Mouse (Mus musculus) retina, embryonic 14.5 days (tissue): ENCODE data around the gene Zfp541.

Experiments used
- DNase-seq: peaks from one replicate; pipeline ENCODE4 v3.0.0-alpha.2; 2015; ENCODE audit warnings: low spot score

Gene Zfp541

DNA sequence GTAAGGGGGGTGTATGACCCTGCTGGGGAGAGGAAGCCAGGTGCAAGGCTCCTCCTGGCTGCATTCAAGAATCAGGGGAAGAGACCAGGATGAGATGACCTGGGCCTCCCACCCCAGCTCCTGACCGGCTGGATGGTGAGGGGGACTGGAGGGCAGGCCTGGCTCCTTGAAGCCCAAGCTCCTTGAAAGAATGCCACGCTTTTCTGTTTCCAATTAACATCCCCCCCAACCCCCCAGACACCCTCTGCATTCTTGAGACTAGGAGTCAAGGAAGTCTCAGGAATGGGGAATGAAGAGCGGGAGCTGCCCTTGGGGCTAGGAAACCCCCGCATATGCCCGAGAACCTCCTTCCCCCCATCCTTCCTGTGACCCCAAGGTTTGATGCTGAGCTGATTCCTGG is 17.1 kb upstream of the Zfp541 start:
- DNase-seq, result no peak

DNA sequence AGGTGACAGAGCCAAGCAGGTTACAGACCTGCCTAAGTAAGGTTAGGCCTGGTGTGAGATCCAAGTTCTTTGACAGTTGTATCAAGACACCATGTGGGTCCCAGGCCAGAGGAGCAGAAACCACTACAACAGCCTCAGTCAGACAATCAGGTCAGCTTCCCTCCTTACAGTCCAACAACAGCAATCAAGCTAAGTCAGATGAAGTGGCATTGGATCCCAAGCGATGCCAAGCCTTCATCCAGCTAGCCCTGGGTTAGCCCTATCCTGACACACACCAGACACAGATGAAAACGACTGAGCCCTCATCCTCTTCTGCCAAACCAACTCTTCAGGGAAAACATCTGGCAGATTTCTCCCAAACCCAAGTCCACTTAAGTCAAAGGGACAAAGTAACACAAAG is 16.1 kb upstream of the Zfp541 start:
- no peak for DNase-seq

DNA sequence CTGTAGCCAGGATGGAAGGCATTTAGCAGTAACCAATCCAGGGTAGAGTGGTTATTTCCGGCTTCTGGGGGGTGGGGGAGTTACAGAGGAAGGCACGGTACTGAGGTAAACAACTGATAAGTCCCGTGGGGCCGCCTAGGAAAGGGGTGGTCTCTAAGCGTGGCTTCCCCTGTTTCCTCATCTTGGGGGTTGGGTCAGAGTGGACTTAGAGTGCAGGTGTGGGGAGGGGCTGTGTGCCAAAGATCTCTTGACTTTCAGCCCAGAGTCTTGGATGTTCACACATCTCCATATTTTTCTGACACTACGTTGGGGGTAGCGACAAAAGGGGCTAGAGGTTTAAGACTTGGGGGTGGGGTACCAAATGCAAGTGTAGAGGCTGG is 15.5 kb upstream of the Zfp541 start:
- DNase-seq, result no peak

DNA sequence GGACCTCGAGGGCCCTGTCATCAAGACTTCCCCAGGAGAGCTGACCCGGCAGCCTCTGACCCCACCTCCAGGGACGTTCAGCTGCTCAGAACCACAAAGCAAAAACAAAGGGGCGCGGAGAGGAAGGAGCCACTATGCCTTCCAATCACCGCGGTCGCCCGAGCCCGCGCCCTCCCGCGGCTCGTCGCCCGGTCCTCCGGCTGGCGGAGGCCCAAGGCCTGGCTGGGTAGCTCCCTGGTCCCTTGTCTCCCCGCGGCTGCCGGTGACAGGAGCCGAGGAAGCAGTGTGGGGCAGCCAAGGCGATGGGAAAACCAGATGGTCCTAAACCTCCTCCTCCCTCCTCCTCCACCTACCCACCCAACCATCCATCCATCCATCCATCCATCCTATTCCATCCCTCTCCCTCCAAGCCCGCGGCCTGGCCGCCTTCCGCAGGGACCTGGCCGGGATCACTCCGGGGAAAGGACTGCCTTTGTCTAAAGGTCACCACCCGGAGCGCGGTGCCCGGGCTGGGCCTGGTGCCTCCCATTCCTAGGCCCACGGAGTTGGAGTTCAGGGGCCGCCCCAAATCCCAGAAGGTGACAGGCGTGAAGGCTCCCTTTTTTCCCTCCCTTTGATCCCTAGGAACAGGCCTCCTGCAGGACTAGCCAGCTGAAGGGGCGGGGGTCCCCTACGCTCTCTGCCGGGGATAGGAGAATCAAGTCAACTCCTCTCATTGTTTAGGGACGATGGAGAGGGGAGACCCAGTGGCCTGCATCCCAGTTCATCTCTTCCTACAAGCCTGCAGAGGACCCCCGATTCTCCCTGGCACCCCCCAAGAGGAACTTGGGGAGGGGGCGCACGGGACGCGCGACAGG is 14.9 kb upstream of the Zfp541 start:
- peak; percentile 62 for DNase-seq

DNA sequence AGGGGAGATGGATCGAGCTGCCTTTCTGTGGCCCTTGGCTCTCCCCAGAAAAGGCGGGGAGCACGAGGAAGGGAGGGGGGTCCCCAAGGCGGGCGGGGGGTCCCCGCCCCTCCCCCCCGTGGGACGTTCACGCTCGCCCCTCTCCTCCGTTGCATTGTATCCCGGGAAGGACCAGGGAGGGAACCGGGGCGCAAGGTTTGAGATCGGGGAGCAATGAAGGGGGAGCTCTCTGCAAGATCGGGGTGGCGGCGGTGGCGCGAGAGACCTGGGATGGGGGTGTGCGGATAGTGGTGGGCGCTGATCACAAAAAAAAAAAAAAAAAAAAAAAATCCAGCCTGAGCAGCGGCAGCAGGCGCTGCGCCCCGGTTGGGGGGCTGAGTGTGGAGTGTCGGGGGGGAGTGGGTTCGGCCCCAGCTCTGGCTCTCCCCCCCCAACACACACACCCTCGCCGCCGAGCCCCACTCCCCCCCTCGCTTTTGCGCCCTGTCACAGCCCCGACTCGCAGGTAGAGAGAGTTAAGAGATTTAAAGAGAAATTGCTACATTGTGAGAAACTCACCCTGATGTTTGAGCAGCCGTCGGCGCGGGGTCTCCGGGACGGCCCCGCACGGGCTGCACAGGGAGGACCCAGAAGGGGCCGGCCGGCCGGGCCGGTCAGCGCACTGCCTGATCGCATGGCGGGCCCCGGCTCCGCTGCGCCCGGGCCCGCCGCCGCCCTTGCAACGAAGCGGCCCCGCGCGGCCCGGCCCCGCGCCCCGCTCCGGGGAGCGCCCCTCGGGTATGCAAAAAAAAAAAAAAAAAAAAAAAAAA is 14.1 kb upstream of the Zfp541 start, which contains the start of gene Bicra:
Gene Bicra (minus strand): TSS at position 584 of the 809 bp plus-strand sequence.
- DNase-seq, result peak; percentile 90

DNA sequence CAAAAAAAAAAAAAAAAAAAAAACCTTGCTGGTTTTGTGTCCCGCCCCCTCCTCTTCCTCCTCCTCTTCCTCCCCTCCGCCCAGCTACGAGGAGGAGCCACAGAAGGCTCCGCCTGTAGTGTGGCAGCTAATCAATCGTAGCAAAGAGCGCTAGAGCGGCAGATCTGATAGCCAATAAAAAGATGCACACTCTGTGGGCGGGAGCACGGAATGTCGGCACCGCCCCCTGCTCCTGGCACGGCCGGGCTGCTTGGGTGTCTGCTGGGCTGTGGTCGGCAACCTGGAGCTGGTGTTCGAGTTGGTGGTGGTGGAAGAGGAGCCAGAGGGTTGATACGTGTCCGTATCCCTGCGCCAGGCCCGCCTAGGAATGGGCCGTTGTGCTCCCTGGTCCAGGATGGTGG is 13.4 kb upstream of the Zfp541 start:
- DNase-seq, result peak; percentile 99

DNA sequence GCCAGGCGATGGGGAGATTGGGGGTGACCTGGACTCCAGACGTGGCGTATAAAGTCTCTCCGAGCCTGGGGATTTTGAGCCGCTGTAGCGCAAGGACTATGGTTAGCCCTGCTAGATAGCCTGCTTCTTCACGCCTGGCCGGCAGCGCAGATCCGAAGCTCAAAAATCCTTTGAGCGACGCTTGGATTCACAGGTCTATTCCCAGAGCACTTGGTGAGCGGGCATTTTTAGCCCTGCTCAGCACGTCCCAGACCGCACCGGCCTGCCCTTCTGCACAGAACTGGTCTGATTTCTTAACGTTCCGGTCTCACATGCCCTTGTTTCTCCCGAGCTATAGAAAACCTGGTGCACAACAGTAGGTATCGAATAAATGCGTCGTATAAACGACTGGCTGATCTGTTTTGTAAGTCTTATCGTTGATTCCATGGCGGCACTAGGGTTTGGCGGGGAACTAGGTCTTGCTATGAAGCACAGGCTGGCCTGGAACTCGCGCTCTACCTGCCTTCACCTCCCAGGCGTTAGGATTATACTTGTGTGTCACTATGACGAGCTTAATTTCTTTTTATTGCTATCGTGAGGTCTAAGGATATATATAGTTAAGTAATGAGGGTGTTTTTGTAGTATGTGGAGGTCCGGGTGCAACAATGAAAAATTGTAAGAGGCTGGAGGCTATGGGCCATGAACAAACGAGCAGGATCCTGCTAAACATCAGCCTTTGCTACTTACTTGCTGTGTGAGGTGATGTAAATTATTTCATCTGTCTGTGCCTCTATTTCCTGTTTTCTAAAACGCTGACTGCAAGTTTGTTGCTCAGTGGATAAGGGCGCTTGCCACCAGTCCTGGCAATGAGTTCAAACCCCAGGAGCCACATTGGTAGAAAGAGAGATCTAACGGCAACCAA is 12.7 kb upstream of the Zfp541 start:
- DNase-seq, result peak; percentile 43

DNA sequence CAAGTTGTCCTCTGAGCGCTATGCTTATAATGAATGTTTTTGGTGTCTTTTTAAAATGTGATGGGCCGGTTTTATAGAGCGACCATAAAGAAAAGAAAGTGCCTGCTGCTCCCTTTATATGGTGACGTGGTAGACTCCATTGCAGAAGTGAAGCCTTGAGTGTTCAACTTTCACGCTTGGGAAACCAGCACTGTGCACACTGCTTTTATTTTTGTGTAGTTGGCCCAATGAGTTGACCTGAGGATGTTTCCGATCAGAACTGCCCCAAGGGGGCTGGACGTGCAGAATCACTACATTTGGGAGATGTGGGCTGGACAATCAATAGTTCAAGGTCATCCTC is 12.1 kb upstream of the Zfp541 start:
- no peak for DNase-seq

DNA sequence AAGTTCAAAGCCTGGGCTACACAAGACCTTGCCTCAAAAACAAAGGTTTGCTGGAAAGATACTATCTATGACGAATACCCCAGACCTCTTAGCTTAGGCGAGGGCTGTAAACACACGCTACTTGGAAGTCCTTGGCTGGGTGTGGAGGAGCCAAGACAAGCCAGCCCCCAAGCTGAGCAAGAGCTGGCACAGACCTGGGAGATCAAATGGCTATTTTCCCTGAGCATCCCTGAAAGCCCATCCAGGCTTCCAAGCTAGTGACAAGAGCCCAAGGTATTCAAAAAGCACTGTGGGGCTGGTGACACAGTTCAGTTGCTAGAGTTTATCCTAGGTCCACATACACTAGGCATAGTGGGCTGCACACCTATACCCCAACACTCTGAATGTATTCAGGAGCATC is 11.0 kb upstream of the Zfp541 start:
- no peak for DNase-seq

DNA sequence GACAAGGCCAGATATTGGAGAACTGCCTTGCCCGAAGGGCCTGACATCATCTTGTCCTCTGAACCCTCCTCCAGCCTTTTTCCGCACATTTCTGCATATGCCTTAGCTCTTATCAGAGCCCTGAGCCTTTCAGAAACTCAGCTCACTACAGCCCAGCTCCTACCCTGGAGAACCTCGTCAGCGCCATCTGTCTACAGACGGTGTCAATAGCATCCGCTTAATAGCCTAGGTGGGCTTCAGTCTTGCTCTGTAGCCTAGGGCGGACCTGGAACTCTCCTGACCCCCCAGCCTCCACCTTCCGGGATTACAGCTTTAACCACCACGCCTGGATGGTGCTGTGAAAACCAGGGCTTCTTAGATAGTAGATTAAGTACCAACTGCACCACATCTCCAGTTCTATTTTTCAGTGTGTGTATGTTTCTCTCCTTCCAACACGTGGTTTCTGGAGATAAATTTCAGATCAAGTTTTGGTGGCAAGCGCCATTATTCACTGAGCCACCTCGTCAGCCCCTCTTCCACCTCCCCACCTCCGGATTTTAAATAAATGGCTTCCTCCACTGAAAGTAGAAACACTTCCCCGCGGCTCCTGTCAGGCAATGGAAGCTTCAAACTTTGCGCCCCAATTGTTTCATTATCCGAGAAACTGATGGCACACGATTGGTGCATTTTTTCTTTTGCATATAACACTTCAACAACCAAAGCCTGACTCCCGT is 9.6 kb upstream of the Zfp541 start:
- peak; percentile 86 for DNase-seq

DNA sequence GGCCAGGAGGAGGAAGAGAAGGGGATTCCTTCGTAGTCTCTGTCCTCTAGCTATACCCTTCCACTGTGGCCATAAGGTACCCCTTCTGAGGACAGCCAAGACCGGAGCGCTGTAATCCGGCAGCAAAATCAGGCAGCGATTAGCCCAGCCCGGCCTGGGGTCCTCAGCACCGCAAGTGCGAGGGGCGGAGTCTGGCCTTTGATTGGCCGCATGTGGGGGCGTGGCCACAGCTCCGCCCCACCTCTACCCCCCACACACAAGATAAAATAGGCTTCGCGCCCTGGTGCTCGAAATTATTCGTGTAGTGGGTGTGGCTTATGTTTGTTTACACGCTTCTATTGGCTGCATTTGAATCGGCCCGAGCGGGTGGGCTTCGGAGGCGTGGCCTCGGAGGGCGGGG is 8.9 kb upstream of the Zfp541 start:
- DNase-seq, result peak; percentile 99

DNA sequence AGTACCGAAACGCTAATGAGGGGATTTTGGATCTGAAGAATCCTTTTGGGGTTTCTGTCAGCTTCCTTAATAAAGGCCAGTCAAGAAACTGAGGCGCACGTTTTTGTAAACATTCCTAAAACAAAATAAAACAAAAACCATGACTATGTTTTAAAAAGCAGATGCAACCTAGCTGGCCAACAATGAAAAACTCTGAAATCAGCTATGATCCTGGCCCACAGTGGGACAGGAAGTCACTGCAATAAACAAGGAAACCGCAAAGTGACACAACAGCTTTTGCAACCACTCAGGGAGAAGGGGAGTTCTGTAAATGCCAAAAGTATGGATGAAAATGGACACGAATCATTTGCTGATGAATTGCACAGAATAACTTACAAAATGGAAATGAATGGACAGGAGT is 8.5 kb upstream of the Zfp541 start:
- no peak for DNase-seq

DNA sequence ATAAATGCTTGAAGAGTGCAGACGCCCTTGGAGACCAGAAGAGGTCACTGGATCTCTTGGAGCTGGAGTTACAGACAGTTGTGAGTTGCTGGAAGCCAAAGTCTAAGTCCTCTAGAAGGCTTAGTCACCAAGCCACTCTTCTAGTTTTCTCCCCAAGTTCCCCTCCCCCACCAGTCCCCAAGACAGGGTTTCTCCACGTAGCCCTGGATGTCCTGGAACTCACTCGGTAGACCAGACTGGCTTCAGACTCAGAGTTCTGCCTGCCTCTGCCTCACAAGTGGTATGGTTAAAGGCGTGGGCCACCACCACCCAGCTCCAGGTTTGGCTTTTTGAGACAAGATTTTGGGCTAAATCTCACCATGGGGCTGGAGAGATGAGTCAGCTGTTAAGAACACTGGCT is 6.6 kb upstream of the Zfp541 start:
- DNase-seq, result no peak

DNA sequence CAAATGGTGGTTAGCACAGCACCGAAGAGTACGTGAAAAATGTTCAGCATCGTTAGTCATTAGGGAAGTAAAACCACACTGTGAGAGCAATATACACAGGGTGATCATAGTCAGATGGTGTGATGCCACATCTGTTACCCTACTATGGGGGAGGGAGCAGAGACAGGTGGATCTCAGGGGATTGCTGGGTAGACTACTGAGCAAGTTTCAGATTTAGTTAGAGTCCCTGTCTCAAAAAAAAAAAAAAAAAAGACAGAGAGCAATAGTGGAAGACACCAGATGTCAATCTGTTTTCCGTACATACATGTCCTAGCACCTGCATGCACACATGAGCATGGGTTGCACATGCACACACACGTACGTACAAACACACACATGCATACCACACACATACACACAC is 5.9 kb upstream of the Zfp541 start:
- DNase-seq, result no peak

DNA sequence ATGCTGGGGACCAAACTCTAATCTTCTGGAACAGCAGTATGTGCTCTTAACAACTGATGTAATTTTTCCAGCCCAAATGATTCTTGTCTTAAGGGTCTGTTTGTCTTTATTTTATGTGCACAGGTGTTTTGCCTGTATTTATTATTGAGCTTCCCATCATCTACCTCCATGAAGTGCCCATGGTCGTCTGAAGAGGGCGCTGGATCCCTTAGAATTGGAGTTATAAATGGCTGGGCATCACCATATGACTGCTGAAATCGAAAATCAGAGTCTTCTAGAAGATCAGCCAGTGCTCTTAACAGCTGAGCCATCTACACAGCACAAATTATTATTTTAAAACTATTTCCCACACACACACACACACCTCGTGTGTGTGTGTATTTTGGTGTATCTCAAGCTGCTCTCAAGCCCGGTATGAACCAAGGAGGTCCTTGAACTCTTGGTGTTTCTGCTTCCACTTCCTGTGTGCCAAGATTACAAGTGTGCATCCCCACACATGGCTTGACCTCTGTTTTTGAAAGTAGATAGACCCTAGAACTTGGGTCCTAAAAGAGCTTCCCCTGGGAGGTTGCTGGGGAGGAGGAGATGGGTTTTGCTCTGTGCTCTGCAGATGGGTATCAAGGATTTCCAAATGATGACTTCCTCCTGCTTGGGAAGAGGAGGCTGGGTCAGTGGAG is 5.0 kb upstream of the Zfp541 start:
- peak; percentile 64 for DNase-seq

DNA sequence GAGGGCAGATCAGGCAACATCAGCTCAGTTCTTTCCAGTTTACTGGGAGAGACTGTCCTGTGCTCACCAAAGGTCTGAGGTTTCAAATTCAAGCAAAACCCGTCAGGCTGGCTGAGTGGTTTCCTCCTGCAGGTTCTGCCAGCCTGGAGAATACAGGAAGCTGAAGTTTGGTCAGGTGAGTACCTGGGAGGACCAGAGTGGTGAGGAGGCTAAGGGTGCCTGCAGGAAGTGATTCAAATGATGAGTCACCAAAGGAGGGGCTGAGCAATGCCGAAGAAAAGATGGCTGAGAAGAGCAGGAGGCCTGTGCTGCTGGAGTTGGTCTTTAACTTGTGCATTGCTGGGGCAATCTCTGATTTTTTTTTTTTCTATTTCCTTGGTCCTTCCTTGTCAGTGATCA is 4.5 kb upstream of the Zfp541 start:
- no peak for DNase-seq

DNA sequence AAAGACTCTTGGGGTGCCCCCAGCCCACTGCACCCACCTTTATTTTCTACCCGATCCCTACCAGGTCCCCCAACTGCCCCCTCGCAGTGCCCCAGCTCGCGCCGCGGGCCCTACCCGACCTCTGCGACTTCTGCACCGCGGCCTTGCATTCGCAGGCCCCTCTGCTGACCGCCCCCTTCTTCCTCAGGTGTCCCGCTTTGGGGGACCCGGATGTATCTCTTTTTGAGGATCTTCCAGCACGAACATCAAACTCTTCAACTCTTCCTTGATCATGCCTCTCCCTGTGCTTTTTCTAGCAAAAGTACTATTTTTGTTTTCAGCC is 446 bp downstream of the Zfp541 start:
- no peak for DNase-seq

DNA sequence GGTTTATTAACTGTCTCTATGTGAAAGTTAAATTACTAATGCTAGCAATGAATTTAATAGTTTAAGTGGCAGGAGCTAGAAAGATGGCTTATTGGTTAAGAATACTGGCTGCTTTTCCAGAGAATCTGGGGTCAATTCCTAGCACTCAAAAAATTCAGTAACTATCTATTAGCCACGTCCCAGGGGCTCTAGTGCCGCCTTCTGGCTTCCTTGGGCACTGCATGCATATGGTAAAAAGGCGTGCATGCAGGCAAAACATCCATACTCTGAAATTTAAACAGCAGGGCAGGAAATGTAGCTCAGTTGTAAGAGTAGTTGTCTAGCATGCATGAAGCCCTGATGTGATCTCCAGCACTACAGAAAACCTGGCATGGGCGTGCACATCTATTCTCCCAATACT is 1.9 kb downstream of the Zfp541 start:
- DNase-seq, result no peak

DNA sequence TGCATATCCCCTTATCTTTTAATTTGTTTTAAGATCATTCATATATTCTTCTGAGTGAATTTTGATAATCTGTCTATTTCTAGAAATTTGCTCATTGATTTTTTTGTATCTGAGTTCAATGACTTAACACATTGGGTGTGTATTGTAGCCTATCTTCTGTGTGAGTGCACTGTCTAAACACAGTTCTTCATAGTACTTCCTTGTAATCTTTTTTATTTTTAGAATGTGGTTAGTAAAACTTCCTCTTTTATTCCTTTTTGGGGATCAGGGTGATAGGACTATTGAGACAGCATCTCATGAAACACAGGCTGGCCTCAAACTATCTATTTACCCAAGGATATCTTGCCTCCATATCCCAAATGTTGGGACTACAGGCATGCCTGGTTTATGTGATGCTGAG is 9.2 kb downstream of the Zfp541 start:
- no peak for DNase-seq

DNA sequence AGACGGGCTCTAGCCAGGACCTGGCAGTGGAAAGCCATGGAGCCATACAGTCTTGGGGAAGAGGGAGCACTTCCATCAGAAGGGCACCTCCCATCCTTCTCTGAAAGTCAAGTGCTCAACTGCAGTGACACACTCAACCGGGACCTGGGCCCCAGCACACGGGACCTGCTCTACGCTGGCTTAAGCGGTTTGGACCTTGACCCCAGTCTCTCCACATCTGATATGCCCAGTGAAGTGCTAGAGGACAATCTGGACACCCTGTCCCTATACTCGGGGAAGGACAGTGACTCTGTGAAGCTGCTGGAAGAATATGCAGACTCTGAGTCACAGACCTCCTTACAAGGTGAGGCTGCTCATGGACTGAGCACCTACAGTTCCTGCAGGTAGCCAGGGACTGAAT is 10.3 kb downstream of the Zfp541 start:
- DNase-seq, result no peak

DNA sequence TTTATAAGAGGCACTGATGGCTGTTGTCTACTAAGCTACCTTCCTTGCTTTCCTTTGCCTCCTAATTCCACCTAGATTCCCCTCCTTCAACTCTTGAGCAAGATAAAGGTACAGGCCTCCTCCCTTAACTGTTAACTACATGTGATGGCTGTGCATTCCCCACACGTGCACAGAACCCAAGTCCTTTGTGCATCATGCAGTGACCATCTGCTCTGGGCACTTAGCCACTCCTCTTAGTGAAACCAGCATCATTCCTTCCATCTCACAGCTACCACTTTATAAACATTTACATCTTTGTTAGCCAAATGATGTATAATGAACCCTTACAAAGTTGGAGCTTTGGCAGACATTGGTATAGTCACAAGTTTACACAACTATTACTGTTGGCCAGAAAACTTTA is 18.3 kb downstream of the Zfp541 start:
- DNase-seq, result no peak
